Mouse (Mus musculus) gastrocnemius, adult 8-10 months (tissue): ENCODE data around the gene Gm17019. TPM values are rescaled to one million over a fixed set of nuclear protein-coding genes. Genes with fewer than 3 reads are reported as not detected.
"Not testable (repeated sequence)": the region's sequence is repeated elsewhere in the genome, so short reads cannot be mapped to it uniquely, and the experiment has no call there.

Source experiments
- DNase-seq, 2 experiments: peaks; one replicate each; pipeline ENCODE4 v3.0.0; 2022; ENCODE audit warnings: low spot score in 2 of 2
- total RNA-seq, 4 experiments: library from RNA; stranded (reverse); gene quantifications; 2 replicates each; pipeline ENCODE4 v1.2.4; 2022

The Gm17019 gene
- not detected for total RNA-seq

DNA sequence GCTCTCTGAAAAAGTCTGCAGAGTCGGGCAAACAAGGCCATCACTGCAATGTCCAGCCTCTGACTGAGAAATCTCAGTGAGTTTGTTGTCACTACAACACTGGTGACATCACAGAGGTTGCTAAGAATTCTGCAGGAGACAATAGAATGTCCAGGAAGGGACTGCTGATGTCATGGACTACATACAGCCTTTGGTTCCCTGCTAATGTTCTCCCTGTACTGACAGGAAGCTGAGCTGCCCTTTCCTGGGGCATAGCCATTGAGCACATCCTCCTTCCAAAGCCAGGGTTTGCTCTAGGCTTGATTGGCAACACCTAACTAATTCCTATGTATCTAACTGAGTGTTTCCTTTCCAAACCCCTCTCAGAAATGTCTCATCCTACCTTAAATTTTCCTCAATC lies at the start of gene Gm17019:
Gm17019 (minus strand) TSS at position 101 of the 400 bp plus-strand sequence.
- DNase-seq: not testable (repeated sequence)

DNA sequence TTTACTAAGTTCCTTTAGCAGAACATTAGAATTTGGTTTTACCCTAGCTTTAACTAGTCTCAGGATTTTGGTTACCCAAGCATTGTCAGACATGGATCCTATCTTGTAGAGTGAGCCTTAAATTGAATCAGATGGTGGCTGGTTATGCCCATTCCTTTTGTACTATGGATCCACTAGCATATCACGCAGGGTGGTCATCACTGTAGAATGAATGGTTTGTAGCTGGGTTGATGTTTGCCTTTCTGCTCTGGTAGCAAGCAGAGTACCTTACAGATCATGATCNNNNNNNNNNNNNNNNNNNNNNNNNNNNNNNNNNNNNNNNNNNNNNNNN lies 29.6 kb upstream of the Gm17019 start:
- DNase-seq: not testable (repeated sequence)

DNA sequence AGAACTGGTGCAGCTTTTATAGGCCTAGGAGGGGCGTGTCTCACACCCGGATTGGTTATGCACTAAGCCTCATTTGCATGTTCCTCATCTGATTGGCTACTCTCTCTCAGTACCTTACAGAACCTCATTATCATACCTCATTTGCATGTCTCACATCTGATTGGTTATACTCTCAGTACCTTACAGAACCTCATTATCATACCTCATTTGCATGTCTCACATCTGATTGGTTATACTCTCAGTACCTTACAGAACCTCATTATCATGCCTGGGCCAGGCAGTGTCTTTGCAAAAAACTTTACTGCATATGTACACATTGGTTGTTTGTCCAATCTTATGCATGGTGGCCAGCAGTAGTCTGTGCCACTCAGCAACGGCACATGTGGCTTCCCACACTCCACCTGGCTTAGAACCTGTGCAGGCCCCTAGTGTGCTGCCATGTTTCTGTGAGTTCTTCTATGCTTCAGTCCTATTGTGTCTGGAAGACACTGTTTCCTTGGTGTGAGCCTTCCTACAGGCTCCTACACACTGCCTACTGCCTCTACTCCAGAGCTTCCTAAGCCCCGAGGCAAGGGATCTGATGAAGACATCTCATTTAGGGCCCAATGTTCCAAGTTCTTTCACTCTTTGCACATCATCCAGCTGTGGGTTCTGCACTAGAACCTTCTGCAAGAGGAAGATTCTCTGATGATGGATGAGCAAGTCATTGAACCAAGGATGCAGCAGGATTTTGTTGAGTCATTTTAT lies 29.0 kb upstream of the Gm17019 start:
- not testable (repeated sequence) for DNase-seq

DNA sequence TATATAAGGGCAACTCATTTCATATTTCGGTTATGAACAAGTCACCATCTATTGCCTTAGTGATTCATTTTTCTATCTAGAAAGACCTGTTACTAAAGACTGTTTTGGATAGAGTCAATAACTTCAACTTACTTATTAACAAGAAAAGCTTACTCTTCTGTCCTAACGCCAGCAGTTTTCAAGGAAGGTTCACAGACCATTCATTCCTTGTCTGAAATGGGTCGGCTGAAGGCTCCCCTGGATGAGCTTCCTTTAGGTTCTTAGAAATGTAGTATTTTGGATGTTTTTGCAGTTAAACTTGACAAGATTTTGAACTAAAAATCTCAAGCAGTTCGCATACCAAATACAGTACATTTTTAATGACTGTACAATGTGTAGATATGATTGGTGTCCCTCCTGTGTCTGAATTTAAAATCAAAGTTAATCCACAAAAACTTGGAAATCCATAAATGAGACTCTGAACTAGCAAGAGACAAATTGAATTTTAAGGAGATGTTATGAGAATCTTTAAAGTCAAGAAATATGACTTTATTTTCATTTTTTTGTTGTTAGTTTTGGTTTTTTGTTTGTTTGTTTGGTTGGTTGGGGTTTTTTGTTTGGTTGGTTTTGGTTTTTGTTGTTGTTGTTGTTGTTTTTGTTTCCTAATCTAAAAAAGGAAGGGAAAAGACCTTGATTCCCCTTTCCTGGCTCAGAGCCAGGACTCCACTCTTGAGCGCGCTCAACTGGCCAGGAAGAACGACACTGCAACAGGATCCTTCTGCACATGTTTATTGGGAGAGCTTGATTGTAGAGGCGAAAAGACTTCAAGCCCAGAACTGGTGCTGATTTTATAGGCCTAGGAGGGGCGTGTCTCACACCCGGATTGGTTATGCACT lies 21.6 kb upstream of the Gm17019 start:
- DNase-seq: not testable (repeated sequence)

DNA sequence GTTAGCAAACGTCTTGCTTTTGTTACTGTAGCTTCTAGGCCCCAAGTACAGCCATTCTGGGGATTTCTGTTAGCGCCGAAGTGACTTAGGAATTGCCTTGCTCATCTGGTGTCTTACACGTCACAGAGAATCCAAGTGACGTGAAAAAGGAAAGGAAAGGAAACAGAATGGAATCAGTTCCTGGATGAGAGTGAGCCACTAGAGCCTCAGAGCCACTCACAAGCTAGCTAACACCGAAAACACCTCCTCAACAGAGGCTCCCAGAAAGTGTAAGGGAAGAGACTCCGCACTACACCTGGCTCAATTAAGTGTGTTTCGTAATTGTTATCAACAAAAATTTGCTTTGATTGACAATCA lies 20.8 kb upstream of the Gm17019 start:
- DNase-seq: not testable (repeated sequence)

DNA sequence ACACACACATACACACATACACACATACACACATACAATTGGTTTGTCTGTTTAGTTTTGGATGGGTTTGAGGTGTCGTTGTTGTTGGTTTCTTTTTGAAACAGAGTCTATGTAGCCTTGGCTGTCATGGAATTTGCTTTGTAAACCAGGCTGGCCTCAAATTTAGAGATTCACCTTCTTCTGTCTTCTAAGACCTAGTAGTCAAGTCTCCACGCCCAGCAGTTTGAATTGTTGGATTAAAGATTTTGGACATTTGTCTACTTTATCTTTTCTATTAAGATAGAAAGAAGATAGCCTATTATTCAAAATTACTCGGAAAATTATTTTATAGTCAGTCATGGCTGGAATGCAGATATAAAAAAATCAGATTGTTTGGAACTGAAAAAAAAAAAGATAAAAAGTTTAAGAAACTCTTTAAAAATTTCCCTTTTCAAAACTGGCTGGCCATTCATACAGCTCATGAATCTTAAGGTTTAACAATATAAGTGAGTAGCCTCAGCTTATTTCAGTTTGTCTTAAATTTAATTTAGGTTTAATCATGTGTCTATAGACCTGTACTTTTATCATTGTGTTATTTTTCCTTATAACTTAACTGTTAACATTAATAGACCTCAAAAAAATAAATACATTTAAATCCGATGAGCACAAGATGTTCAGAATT lies 20.3 kb upstream of the Gm17019 start:
- not testable (repeated sequence) for DNase-seq

DNA sequence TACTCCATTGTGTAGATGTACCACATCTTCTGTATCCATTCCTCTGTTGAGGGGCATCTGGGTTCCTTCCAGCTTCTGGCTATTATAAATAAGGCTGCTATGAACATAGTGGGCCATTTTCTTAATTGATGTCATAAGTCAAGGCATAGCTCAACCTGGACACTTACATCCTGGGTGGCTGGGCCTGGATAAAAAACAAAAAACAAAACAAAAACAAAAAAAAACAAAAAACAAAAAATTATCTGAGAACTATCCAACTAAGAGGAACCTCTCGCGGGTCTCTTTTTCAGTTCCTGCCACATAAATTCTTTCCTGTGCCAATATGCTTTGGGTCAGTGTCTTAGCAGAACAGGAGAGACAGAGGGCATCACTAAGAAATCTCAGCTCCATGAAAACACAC lies 18.0 kb upstream of the Gm17019 start:
- not testable (repeated sequence) for DNase-seq

DNA sequence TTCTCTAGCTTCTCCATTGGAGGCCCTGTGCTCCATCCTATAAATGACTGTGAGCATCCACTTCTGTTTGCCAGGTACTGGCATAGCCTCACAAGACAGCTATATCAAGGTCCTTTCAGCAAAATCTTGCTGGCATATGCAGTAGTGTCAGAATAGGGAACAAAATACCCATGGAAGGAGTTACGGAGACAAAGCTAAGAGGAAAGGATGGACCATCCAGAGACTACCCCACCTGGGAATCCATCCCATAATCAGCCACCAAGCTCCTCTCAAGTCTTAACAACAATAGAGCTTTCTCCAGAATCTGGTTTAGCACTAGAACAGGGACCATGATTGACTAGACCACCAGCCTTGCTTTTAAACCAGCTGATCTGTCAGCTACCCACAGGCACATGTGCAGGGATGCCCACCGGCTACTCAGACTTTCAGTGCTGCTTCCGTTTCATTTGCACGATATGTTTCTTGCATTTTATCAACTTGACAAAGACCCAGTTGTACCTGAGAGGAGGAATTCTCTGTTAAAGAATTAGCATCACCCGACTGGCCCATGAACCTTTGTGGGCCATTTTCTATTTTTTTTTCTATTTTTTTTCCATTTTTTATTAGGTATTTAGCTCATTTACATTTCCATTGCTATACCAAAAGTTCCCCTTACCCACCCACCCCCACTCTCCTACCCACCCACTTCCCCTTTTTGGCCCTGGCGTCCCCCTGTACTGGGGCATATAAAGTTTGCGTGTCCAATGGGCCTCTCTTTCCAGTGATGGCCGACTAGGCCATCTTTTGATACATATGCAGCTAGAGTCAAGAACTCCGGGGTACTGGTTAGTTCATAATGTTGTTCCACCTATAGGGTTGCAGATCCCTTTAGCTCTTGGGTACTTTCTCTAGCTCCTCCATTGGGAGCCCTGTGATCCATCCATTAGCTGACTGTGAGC lies 12.3 kb upstream of the Gm17019 start:
- DNase-seq: not testable (repeated sequence)

DNA sequence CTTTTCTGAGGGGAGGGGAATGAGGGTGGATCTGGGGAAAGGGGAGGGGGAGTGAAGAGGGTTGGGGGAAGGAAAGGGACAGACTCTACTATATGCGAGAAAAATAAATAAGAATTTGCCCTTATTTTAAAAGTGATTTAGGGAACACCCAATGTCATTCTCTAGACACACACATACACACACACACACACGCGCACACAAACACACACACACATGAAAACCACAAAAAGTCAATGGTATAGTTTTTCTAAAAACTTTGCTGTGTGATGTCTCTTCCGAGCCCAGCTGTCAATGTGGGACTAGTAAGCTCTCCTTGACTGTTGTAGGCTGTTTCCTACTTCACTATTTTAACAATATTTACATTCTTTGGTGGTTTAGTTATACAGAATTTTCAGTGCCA lies 8.0 kb upstream of the Gm17019 start:
- not testable (repeated sequence) for DNase-seq

DNA sequence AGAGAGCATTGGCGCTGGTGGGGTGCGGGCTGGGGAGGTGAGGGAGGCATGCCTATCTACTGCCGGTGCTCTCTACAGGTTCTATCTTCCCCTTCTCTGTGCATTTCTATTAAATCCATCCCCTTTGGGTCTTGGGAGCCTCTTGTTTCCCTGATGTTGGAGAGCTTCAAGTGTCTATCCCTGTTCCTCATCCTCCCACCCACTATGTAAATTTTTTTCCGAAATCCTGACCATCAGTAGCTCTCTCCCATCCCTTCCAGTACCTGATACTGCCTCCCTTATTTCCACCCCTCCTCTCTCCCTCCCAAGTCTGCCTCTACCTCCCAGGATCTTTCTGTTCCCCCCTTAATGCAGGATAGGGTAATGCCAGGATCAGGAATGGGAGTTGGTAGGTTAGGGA lies 7.2 kb upstream of the Gm17019 start:
- not testable (repeated sequence) for DNase-seq

DNA sequence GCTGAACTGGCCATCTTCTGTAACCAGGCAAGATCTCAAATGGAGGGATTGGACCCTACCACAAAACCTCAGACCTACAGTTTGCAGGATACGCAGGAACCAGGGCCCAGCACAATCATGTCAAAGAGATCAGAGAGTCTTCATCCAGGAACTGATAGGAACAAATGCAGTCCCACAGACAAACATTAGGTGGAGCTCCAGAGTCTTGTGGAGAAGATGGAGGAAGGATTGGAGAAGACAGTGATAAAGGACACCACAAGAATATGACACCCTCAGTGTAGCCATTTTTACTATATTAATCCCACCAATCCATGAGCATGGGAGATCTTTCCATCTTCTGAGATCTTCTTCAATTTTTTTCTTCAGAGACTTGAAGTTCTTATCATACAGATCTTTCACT lies 8.5 kb downstream of the Gm17019 start:
- not testable (repeated sequence) for DNase-seq

DNA sequence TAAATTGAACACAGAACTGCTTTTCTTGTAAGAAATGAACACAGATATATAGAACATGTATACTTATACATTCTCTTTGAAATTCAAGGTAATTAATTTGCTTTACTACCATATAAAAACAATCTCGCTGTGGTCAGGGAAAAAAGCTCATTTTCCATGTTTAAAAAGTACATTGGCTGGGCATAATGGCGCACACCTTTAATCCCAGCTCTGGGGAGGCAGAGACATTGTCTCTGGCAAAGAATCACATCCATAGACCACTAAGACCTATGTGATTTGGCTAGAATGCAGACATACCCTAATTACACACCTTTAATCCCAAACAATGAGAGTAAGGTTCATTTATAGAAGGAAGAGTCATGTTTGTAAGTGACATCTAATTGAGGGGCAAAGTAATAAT lies 12.7 kb downstream of the Gm17019 start:
- DNase-seq: not testable (repeated sequence)

DNA sequence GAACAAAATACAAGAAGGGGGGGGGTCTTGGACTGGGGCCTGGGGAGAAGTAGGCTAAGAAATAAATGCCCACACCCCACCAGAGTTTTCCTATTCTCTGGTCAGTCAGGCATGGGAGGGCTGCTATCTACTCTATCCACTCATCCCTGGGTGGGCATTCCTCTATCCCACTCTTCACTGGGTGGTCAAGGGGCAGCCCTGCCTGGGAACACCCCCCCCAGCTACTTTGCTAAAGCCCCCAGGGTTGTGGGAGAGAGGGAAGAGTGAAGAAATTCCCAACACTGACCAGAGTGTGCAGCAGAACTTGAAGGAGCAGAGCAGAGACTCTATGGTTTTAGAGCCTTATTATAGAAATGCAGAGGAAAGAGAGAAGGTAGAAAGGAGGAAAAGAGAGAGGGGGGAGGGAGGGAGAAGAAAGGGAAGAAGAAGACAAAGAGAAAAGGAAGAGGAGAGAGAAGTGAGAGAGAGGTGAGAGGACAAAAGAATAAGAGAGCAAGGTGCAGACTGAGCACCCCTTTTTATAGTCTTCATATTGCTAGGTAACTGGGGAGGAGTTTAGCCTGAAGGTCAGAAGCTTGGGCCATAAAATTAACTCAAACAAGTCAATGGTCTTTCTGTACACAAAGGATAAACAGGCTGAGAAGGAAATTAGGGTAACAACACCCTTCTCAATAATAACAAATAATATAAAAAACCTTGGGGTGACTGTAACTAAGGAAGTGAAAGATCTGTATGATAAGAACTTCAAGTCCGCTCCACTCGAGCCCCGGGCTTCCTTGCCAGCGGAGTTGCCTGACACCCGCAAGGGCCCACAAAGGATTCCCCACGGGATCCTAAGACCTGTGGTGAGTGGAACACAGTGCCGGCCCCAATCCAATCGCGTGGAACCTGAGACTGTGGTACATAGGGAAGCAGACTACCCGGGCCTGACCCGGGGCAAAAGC lies 21.9 kb downstream of the Gm17019 start:
- DNase-seq: not testable (repeated sequence)

DNA sequence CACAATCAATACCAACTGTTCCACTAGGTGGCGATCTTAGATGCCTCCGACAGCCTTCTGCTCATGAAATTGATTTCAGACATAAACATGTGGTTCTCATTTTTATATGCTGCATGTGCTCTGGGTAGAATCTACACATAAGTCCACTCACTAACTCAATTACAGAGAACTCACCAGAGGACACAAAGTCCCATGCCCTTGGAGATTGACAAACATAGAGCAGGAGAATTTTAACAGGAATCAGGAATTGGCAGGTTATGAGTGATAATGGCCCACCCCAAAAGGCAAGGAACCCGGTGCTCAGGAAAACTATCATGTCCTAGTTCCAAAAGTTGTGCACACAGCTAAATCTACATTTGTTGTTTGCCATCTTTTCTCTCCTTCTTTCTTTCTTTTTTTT lies 25.9 kb downstream of the Gm17019 start:
- DNase-seq: not testable (repeated sequence)

DNA sequence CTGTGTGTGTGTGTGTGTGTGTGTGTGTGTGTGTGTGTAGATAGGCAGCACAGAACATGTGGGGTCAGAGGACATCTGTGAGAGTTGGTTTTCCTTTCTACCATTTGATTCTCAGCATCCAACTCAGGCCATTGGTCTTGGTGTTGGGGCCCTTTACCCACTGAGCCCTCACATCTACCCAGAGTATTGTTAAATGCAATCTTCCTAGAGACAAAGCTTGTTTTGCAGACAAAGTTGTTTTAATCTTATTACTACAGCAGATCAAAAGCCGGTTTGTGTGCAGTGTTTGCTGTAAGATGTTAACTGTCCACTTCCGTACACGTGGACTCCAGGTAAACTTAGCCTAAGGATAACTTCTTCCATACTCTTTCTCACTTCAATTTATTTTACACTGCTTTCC lies 26.5 kb downstream of the Gm17019 start:
- DNase-seq: not testable (repeated sequence)

DNA sequence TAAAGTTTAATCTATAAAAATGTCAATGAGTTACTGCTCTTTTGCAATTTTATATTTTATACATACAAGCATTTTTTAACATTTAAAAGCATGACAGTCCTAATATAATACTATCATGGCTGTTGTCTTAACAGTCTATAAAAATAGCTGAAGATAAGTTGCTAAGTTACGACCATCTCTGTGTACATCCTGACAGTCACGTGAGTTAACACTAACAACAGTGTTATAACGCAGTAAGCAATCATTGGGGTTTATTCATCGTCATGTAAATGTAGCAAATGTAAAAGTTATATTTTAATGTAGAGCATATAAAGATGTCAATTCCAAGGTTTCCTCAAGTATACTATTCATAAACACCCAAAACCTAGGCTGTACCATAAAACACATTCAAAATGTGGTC lies 27.2 kb downstream of the Gm17019 start:
- DNase-seq: not testable (repeated sequence)

DNA sequence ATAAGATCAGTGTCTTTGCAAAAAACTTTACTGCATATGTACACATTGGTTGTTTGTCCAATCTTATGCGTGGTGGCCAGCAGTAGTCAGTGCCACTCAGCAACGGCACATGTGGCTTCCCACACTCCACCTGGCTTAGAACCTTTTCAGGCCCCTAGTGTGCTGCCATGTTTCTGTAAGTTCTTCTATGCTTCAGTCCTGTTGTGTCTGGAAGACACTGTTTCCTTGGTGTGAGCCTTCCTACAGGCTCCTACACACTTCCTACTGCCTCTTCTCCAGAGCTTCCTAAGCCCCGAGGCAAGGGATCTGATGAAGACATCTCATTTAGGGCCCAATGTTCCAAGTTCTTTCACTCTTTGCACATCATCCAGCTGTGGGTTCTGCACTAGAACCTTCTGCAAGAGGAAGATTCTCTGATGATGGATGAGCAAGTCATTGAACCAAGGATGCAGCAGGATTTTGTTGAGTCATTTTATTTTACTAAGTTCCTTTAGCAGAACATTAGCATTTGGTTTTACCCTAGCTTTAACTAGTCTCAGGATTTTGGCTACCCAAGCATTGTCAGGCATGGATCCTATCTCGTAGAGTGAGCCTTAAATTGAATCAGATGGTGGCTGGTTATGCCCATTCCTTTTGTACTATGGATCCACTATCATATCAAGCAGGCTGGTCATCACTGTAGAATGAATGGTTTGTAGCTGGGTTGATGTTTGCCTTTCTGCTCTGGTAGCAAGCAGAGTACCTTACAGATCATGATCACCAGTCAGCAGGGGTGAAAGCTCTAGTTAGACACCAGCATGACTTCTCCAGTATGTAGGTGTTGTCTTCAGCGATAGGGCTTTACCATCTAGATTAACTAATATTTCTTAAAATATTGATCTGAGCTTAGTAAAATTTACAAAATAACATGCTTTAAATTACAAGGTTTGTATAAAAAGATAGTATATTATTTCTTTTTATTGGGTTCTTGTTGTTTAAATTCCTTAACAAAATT lies 27.9 kb downstream of the Gm17019 start:
- DNase-seq: not testable (repeated sequence)

DNA sequence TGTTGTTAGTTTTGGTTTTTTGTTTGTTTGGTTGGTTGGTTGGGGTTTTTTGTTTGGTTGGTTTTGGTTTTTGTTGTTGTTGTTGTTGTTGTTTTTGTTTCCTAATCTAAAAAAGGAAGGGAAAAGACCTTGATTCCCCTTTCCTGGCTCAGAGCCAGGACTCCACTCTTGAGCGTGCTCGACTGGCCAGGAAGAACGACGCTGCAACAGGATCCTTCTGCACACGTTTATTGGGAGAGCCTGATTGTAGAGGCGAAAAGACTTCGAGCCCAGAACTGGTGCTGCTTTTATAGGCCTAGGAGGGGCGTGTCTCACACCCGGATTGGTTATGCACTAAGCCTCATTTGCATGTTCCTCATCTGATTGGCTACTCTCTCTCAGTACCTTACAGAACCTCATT lies 34.7 kb downstream of the Gm17019 start:
- DNase-seq: not testable (repeated sequence)

DNA sequence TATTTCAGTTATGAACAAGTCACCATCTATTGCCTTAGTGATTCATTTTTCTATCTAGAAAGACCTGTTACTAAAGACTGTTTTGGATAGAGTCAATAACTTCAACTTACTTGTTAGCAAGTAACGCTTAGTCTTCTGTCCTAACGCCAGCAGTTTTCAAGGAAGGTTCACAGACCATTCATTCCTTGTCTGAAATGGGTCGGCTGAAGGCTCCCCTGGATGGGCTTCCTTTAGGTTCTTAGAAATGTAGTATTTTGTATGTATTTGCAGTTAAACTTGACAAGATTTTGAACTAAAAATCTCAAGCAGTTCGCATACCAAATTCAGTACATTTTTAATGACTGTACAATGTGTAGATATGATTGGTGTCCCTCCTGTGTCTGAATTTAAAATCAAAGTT lies 35.2 kb downstream of the Gm17019 start:
- not testable (repeated sequence) for DNase-seq
